Mouse (Mus musculus): ENCODE measurements at regions not wholly inside any gene's neighbourhood (a gene's known extent, or its start where the extent isn't known, plus 50 kb on each side); places are given as distances from the start of the nearest gene placed in this dataset.

DNA sequence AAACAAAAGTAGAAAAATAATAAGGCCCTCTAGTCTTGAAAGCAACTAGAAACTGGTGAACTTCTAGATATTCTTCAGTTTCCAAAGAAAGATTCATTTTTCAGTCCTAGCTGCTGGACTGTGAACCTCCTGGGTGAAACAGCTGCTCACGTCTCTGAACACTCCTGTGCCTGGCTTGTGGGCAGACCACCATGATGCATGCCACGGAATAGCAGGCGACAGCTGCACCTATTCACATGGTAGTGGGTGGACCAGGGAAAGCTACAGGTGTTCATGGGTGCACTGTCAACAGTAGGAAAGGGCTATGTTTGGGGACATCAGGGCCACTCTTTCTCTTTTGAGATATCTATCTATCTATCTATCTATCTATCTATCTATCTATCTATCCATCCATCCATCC, 203.7 kb downstream of the Fndc1 start:
- no peak for DNase-seq (ENCODE audit: low read depth, low spot score)
- Histone ChIP-seq H3K27me3 (ENCODE audit: control insufficient read depth in 1 of 2, insufficient read depth in 2 of 2, low read length in 2 of 2) (no peaks in the 10 kb centered on the region), H3K79me2 (ENCODE audit: control insufficient read depth, insufficient read depth, low read length, poor library complexity) (no peaks in the 10 kb centered on the region), H3K9ac (ENCODE audit: control insufficient read depth, low read depth, low read length, poor library complexity, severe bottlenecking) (no peak overlapping the region), H3K4me1 (ENCODE audit: control insufficient read depth in 1 of 2, insufficient read depth in 2 of 2, low read length in 2 of 2) (no peaks in the 10 kb centered on the region), H3K36me3 (ENCODE audit: control insufficient read depth in 1 of 2, insufficient read depth in 2 of 2, low read length in 2 of 2) (no peaks in the 10 kb centered on the region), H3K4me3 (ENCODE audit: control insufficient read depth in 1 of 2, insufficient read depth in 1 of 2, low read depth in 2 of 2, low read length in 2 of 2) (no peak overlapping the region), H3K27ac (ENCODE audit: control insufficient read depth, low read depth, low read length) (no peak overlapping the region), H3K9me3 (replicated peaks; ENCODE audit: insufficient read depth, low read length) (no peaks in the 10 kb centered on the region)
- TF ChIP-seq KAT2A (conservative IDR thresholded peaks at IDR 0.05; ENCODE audit: low read depth, low read length), result no peak
- TF ChIP-seq RAD21 (IDR thresholded peaks at IDR 0.05; ENCODE audit: low read depth, low read length), result no peak
- TF ChIP-seq SMC3 (IDR thresholded peaks at IDR 0.05; ENCODE audit: low read depth, low read length), result no peak
- no peak for TF ChIP-seq MAX (IDR thresholded peaks at IDR 0.05; ENCODE audit: low read length)
- TF ChIP-seq CHD1 (IDR thresholded peaks at IDR 0.05; ENCODE audit: low read depth, low read length), result no peak
- TF ChIP-seq MYB (IDR thresholded peaks at IDR 0.05; ENCODE audit: low read depth, low read length), result no peak
- TF ChIP-seq SIN3A (IDR thresholded peaks at IDR 0.05; ENCODE audit: low read length), result no peak
- no peak for TF ChIP-seq ELF1 (IDR thresholded peaks at IDR 0.05; ENCODE audit: low read depth, low read length)
- TF ChIP-seq NELFE (IDR thresholded peaks at IDR 0.05; ENCODE audit: low read depth, low read length), result no peak
- TF ChIP-seq RCOR1 (IDR thresholded peaks at IDR 0.05; ENCODE audit: low read depth, low read length), result no peak
- TF ChIP-seq TBP (IDR thresholded peaks at IDR 0.05; ENCODE audit: low read depth, low read length), result no peak
- no peak for TF ChIP-seq ZNF384 (IDR thresholded peaks at IDR 0.05; ENCODE audit: low read depth, low read length)
- no peak for TF ChIP-seq POLR2AphosphoS5 (IDR thresholded peaks at IDR 0.05; ENCODE audit: borderline replicate concordance, low read depth, low read length)
- TF ChIP-seq EP300 (IDR thresholded peaks at IDR 0.05; ENCODE audit: low read depth in 1 of 2, low read length in 2 of 2), result no peak
- TF ChIP-seq MAZ (IDR thresholded peaks at IDR 0.05; ENCODE audit: low read depth, low read length), result no peak
- no peak for TF ChIP-seq CTCF (IDR thresholded peaks at IDR 0.05 in 2 of 3, conservative IDR thresholded peaks at IDR 0.05 in 1 of 3; ENCODE audit: control insufficient read depth in 1 of 3, insufficient read depth in 1 of 3, low read depth in 2 of 3, low read length in 3 of 3, poor library complexity in 1 of 3, severe bottlenecking in 1 of 3)
- no peak for TF ChIP-seq HCFC1 (IDR thresholded peaks at IDR 0.05; ENCODE audit: low read depth, low read length)
- TF ChIP-seq MXI1 (IDR thresholded peaks at IDR 0.05; ENCODE audit: low read depth, low read length), result no peak
- TF ChIP-seq MYC (IDR thresholded peaks at IDR 0.05; ENCODE audit: low read depth, low read length), result no peak
- TF ChIP-seq MEF2A (IDR thresholded peaks at IDR 0.05; ENCODE audit: extremely low read depth, insufficient replicate concordance, low read depth, low read length, poor library complexity, severe bottlenecking), result no peak

DNA sequence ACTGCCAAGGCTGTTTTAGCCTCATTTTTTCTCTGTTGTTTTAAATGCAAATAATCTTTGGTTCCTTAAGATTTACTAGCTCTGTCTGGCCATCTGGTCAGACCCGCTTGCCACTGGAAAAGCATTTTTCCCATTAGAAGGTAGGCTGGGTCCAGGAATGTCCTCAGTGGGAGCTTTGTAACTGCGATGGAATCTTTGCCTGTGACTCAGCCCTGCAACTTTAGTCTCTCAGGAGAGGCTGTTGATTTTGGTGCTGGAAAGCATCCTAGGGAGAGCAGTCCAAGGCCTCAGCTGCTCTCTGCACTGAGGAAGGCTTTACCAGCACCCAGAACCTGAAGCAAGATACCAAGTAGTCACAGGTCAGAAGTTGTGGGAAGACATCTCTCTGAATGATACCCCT, 205.8 kb downstream of the Fndc1 start:
- TF ChIP-seq MYC (IDR thresholded peaks at IDR 0.05; ENCODE audit: low read depth, low read length) (no peak), TCF12 (IDR thresholded peaks at IDR 0.05; ENCODE audit: low read depth, low read length) (no peak), BHLHE40 (IDR thresholded peaks at IDR 0.05; ENCODE audit: borderline replicate concordance, low read depth, low read length) (no peak), MAX (IDR thresholded peaks at IDR 0.05; ENCODE audit: low read length) (no peak), ELF1 (IDR thresholded peaks at IDR 0.05; ENCODE audit: low read depth, low read length) (no peak), POLR2AphosphoS2 (IDR thresholded peaks at IDR 0.05; ENCODE audit: low read length) (no peak), CHD1 (IDR thresholded peaks at IDR 0.05; ENCODE audit: low read depth, low read length) (no peak), UBTF (IDR thresholded peaks at IDR 0.05; ENCODE audit: borderline replicate concordance, insufficient read depth, low read depth, low read length) (no peak), ZMIZ1 (IDR thresholded peaks at IDR 0.05; ENCODE audit: low read depth, low read length) (no peak), ZC3H11A (IDR thresholded peaks at IDR 0.05; ENCODE audit: low read depth, low read length) (no peak), MYB (IDR thresholded peaks at IDR 0.05; ENCODE audit: low read depth, low read length) (no peak), RAD21 (IDR thresholded peaks at IDR 0.05; ENCODE audit: low read depth, low read length) (no peak), CTCF (IDR thresholded peaks at IDR 0.05 in 2 of 3, conservative IDR thresholded peaks at IDR 0.05 in 1 of 3; ENCODE audit: control insufficient read depth in 1 of 3, insufficient read depth in 1 of 3, low read depth in 2 of 3, low read length in 3 of 3, poor library complexity in 1 of 3, severe bottlenecking in 1 of 3) (no peak), SMC3 (IDR thresholded peaks at IDR 0.05; ENCODE audit: low read depth, low read length) (no peak), ZNF384 (IDR thresholded peaks at IDR 0.05; ENCODE audit: low read depth, low read length) (no peak), KAT2A (conservative IDR thresholded peaks at IDR 0.05; ENCODE audit: low read depth, low read length) (no peak)
- H3K9ac ChIP-seq (ENCODE audit: control insufficient read depth, low read depth, low read length, poor library complexity, severe bottlenecking), result no peak overlapping the region
- H3K9me3 ChIP-seq (replicated peaks; ENCODE audit: insufficient read depth, low read length), result no peaks in the 10 kb centered on the region
- DNase-seq (ENCODE audit: low read depth, low spot score), result no peak
- no peak overlapping the region for H3K4me3 ChIP-seq (ENCODE audit: control insufficient read depth in 1 of 2, insufficient read depth in 1 of 2, low read depth in 2 of 2, low read length in 2 of 2)
- H3K4me1 ChIP-seq (ENCODE audit: control insufficient read depth in 1 of 2, insufficient read depth in 2 of 2, low read length in 2 of 2), result no peaks in the 10 kb centered on the region
- no peaks in the 10 kb centered on the region for H3K36me3 ChIP-seq (ENCODE audit: control insufficient read depth in 1 of 2, insufficient read depth in 2 of 2, low read length in 2 of 2)
- no peaks in the 10 kb centered on the region for H3K79me2 ChIP-seq (ENCODE audit: control insufficient read depth, insufficient read depth, low read length, poor library complexity)
- H3K27ac ChIP-seq (ENCODE audit: control insufficient read depth, low read depth, low read length), result no peak overlapping the region
- H3K27me3 ChIP-seq (ENCODE audit: control insufficient read depth in 1 of 2, insufficient read depth in 2 of 2, low read length in 2 of 2), result no peaks in the 10 kb centered on the region
